Mouse (Mus musculus): ENCODE measurements around the gene Sash1. TPM values are rescaled to one million over a fixed set of nuclear protein-coding genes. Genes with fewer than 3 reads are reported as not detected.

The Sash1 gene
- polyA plus RNA-seq, 1 experiment from 2014 or later, result 6.5 TPM

DNA sequence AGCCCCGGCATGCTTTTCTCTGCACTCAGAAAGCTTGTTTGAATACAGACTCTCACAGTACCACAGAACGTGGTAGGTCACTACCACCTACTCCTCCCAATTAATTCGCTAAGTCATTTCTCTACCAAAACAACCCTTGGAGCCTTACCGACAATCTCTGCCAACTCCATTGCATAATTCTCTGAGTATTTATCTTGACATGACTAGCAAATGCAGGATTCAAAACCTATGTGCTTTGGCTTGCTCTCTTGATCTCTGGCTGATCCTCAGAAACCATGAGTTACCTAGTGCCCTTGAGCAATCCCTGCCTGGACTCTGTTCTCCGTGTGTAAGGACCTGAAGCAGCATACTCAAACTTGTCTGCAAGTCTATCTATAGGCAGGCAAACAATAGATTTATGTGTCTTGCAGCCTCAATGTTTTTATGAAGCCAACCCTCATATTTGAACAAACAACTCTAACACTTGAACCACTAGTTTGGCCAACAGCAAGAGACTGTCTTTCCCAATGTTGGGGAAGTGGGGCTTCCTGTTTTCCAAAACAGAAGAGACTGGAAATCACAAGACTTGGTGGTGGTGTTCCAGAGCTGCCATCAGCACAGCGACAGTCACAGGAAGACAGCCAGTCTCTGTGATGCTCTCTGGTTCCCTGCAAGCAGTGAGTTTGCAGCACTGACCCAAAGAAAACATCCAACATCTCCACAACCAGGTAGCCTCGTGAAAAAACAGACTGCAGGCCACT lies 12.1 kb downstream of the Sash1 start:
- H3K4me1 ChIP-seq, result 0 out of 2 replicates have a peak, but pooled peaks cover under 1% of the 10 kb centered on the region
- H3K36me3 ChIP-seq, result no peaks in the 10 kb centered on the region
- ATAC-seq (ENCODE audit: insufficient number of reproducible peaks, insufficient read depth, low FRiP score, low TSS enrichment), result no peak
- no peaks in the 10 kb centered on the region for H3K27me3 ChIP-seq
- H3K9me3 ChIP-seq, result no peaks in the 10 kb centered on the region
- H3K4me3 ChIP-seq, result no peak overlapping the region
- no peak overlapping the region for H3K9ac ChIP-seq
- WGBS, result 80% methylated on average over 7 of the region's 7 CpGs
- no peak overlapping the region for H3K4me2 ChIP-seq (replicated peaks)
- H3K27ac ChIP-seq, result no peak overlapping the region

DNA sequence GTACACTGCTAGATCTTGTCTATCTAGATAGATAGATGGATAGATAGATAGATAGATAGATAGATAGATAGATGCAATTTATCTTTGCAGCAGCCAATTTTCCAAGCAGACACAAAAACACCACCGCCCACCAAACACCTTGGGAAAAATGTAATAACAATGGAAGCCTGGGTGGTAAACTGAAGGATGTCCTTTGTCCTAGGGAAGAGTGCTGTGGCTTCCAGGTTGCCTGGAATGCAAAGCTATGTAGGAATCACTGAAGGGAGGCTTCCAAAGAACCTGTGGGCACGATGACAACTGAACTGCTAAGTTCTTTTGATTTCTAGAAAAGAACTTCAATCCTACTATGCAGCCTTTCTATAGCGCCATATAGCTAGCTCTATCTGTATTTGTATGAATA lies 13.1 kb downstream of the Sash1 start:
- Histone ChIP-seq H3K27me3 (no peaks in the 10 kb centered on the region), H3K9me3 (no peaks in the 10 kb centered on the region), H3K4me2 (replicated peaks) (no peak overlapping the region), H3K4me1 (no peaks in the 10 kb centered on the region), H3K4me3 (no peak overlapping the region), H3K9ac (no peak overlapping the region), H3K36me3 (no peaks in the 10 kb centered on the region), H3K27ac (no peak overlapping the region)
- ATAC-seq (ENCODE audit: insufficient number of reproducible peaks, insufficient read depth, low FRiP score, low TSS enrichment), result no peak
- 91% methylated on average over 3 of the region's 3 CpGs for WGBS

DNA sequence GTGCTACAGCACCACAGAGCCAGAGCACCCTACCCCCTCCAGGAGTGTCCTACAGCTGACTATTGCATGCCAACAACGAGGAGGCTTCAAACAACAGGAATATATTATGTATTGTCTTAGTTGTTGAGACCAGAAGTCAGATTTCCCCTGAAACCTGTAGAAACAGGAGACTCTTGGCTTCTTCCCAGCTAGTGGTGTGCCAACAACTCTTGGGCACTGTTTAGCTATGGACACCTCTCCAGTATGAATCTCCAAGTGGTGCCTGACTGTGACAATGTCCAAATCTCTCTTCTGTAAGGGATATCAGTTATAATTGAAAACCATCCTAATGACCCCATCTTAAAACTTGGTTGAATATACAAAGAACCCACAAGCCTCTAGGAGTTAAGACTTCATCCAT lies 13.9 kb downstream of the Sash1 start:
- H3K27me3 ChIP-seq, result no peaks in the 10 kb centered on the region
- H3K4me3 ChIP-seq, result no peak overlapping the region
- no peaks in the 10 kb centered on the region for H3K9me3 ChIP-seq
- WGBS, result 89% methylated on average over 1 of the region's 1 CpGs
- H3K4me2 ChIP-seq (replicated peaks), result no peak overlapping the region
- ATAC-seq (ENCODE audit: insufficient number of reproducible peaks, insufficient read depth, low FRiP score, low TSS enrichment), result no peak
- H3K4me1 ChIP-seq, result no peaks in the 10 kb centered on the region
- H3K9ac ChIP-seq, result no peak overlapping the region
- H3K36me3 ChIP-seq, result no peaks in the 10 kb centered on the region
- no peak overlapping the region for H3K27ac ChIP-seq

DNA sequence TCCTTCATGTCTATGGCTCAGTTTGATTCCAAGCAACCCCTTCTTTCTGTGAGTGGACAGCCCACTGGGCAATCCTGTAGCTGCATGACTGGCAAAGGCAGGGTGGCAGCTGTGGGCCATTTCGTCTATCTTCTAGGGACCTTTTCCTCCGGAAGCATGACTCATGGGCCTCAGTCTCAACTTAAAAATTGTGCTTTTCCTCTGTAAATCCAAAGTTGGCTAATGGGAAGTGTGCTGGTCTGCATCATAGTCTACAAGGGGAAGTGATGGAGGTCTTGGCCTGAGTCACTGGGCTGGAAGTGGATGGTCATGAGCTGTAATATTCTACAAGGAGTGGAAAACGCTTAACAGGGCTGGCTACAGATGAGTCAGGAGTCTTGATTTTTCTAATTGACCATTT lies 15.5 kb downstream of the Sash1 start:
- no peak for ATAC-seq (ENCODE audit: insufficient number of reproducible peaks, insufficient read depth, low FRiP score, low TSS enrichment)
- WGBS, result 92% methylated on average over 3 of the region's 3 CpGs
- no peak overlapping the region for H3K27ac ChIP-seq
- H3K9me3 ChIP-seq, result no peaks in the 10 kb centered on the region
- H3K4me2 ChIP-seq (replicated peaks), result no peak overlapping the region
- H3K4me3 ChIP-seq, result no peak overlapping the region
- no peaks in the 10 kb centered on the region for H3K36me3 ChIP-seq
- no peak overlapping the region for H3K9ac ChIP-seq
- H3K27me3 ChIP-seq, result no peaks in the 10 kb centered on the region
- H3K4me1 ChIP-seq, result no peaks in the 10 kb centered on the region

DNA sequence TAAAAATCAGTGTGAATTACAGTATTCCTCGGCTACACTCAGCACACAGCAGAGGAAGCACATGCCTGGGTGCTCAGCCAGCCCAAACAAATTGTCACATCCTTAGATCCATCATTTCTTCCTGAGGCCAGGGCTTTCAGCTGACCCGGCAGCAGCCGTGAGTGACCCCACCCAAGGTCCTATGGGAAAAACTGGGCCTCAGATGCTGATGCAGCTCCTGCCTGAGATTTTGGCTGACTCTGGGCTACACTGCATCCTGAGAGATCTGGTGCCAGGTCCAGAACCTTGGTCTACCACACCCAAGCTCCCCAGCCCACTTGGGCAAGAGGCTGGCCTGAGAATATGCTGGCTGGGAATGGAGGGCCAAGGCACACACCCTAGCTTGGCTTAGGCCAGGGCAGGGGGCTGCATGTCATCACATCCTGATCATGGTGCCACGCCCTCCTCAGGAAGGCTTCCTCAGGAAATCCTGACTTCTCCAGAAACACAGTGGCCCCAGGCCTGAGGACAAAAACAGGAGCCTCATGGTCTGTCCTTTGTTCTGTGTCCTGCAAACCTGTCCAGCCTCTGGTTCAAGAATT lies 19.7 kb downstream of the Sash1 start:
- Histone ChIP-seq H3K4me1 (peaks cover 15% of the 10 kb centered on the region), H3K9me3 (no peaks in the 10 kb centered on the region), H3K36me3 (no peaks in the 10 kb centered on the region), H3K4me3 (no peak overlapping the region), H3K4me2 (replicated peaks) (no peak overlapping the region), H3K27ac (peak overlapping the region; percentile 38; the same call in 1 of the 2 replicates), H3K27me3 (no peaks in the 10 kb centered on the region), H3K9ac (no peak overlapping the region)
- WGBS, result 76% methylated on average over 4 of the region's 4 CpGs
- ATAC-seq (ENCODE audit: insufficient number of reproducible peaks, insufficient read depth, low FRiP score, low TSS enrichment), result peak; percentile 14; the same call in 1 of the 2 replicates

DNA sequence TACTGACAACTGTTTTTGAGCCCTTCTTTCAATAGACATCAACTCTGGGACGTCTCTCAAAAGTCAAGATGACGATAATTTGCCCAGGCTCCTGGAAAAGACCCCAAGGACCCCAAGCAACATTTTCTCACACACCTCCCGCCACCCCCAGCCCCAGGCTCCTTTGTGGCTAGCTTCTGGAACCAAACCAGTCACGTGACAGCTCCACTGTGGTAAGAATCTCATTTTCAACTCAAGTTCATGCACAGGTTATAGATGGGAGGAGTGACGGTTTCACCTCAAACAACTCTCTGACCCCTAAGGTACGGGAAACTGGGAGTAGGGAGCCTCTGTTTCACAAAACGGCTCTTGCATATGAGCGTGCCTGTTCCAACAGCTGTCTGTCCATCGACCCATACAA lies 25.2 kb downstream of the Sash1 start:
- H3K4me3 ChIP-seq, result no peak overlapping the region
- no peaks in the 10 kb centered on the region for H3K36me3 ChIP-seq
- H3K9ac ChIP-seq, result no peak overlapping the region
- ATAC-seq (ENCODE audit: insufficient number of reproducible peaks, insufficient read depth, low FRiP score, low TSS enrichment), result no peak
- no peak overlapping the region for H3K27ac ChIP-seq
- H3K4me1 ChIP-seq, result peaks cover 23% of the 10 kb centered on the region
- no peaks in the 10 kb centered on the region for H3K27me3 ChIP-seq
- WGBS, result 55% methylated on average over 9 of the region's 9 CpGs
- H3K4me2 ChIP-seq (replicated peaks), result no peak overlapping the region
- H3K9me3 ChIP-seq, result no peaks in the 10 kb centered on the region

DNA sequence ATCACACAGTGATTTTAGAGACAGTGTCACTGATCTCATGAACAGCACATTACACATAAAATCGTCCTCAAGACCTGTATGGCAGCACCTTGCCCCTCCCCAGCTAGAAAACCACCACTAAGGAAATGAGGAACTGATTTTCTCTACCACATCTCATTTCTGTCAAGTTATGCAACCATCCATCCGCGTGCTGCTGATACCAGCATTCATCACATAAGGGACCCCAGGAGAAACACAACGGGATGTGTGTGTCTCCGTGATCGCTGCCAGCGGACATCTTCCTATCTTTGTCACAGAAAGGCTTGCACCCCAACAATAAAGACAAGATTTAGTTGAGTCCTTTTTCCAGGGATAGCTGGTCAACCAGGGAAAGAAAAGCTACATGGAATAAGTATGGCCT lies 27.2 kb downstream of the Sash1 start:
- no peak overlapping the region for H3K4me2 ChIP-seq (replicated peaks)
- H3K9me3 ChIP-seq, result no peaks in the 10 kb centered on the region
- ATAC-seq (ENCODE audit: insufficient number of reproducible peaks, insufficient read depth, low FRiP score, low TSS enrichment), result no peak
- no peaks in the 10 kb centered on the region for H3K36me3 ChIP-seq
- no peak overlapping the region for H3K27ac ChIP-seq
- 93% methylated on average over 7 of the region's 7 CpGs for WGBS
- H3K4me3 ChIP-seq, result no peak overlapping the region
- H3K4me1 ChIP-seq, result peaks cover 23% of the 10 kb centered on the region
- no peaks in the 10 kb centered on the region for H3K27me3 ChIP-seq
- no peak overlapping the region for H3K9ac ChIP-seq

DNA sequence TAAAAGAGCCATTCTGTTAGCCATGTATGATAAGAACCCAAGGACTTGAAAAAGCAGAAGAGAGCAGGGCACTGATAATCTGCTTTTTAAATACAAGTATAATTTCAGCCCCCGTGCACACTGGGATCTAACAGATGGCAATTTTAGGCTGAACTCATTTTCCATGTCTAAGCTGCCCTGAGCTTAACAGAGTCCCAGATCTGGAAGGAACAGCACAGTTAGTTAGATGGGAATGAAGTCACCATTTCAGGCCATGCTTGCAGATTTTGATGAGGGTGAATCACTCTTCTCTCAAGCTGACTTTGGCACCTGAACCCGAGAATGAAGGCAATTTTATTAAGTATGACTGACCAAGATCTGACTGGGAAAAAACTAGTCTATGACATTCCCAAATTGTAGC lies 28.9 kb downstream of the Sash1 start:
- no peaks in the 10 kb centered on the region for H3K27me3 ChIP-seq
- H3K4me1 ChIP-seq, result peaks cover 25% of the 10 kb centered on the region
- H3K4me3 ChIP-seq, result no peak overlapping the region
- no peak overlapping the region for H3K9ac ChIP-seq
- no peaks in the 10 kb centered on the region for H3K9me3 ChIP-seq
- H3K4me2 ChIP-seq (replicated peaks), result no peak overlapping the region
- H3K36me3 ChIP-seq, result no peaks in the 10 kb centered on the region
- ATAC-seq (ENCODE audit: insufficient number of reproducible peaks, insufficient read depth, low FRiP score, low TSS enrichment), result no peak
- H3K27ac ChIP-seq, result no peak overlapping the region
- 84% methylated on average over 2 of the region's 2 CpGs for WGBS

DNA sequence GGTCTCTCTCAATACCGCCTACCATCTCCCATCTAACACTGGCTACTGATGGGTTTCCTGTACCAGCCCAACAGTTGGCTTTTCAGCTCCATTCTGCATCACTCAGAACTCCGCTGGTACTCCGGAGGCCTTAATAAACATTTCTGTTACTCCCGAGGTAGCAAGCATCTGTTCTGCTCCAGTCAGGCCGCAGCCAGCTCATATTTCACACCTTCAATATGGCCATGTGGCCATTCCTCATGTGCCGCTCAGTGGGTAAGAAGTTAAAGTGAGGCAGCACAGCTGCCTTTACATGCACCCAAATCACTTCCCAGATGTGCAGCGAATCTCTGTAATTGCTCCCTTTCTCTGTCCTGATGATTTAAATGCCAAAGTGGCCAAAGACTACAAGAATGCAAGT lies 32.5 kb downstream of the Sash1 start:
- Histone ChIP-seq H3K4me1 (peaks cover 10% of the 10 kb centered on the region), H3K4me2 (replicated peaks) (no peak overlapping the region), H3K9ac (no peak overlapping the region), H3K4me3 (no peak overlapping the region), H3K36me3 (no peaks in the 10 kb centered on the region), H3K27me3 (no peaks in the 10 kb centered on the region), H3K9me3 (no peaks in the 10 kb centered on the region), H3K27ac (no peak overlapping the region)
- 38% methylated on average over 7 of the region's 7 CpGs for WGBS
- ATAC-seq (ENCODE audit: insufficient number of reproducible peaks, insufficient read depth, low FRiP score, low TSS enrichment), result no peak

DNA sequence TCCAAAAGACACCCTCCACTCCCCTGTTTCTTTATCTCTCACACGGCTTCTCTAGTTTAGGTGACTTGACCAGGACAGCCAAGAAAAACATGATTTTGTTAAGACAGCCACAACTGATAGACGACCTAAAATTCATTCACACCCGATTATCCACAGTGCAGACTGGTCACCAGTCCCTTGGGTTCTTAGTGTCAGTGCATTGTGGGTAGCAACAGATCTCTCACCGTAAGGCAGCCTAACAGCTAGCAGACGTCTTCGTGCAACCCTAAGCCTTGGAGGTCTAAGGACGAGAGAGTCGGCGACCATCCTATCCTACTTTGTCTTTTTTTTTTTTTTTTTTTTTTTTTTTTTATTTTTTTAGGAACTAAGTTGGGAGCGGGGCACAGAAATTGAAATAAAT lies 34.2 kb downstream of the Sash1 start:
- Histone ChIP-seq H3K27ac (no peak overlapping the region), H3K4me2 (replicated peaks) (no peak overlapping the region), H3K4me1 (peaks cover 13% of the 10 kb centered on the region), H3K9me3 (no peaks in the 10 kb centered on the region), H3K4me3 (no peak overlapping the region), H3K27me3 (no peaks in the 10 kb centered on the region), H3K36me3 (no peaks in the 10 kb centered on the region), H3K9ac (no peak overlapping the region)
- WGBS, result 69% methylated on average over 10 of the region's 10 CpGs
- no peak for ATAC-seq (ENCODE audit: insufficient number of reproducible peaks, insufficient read depth, low FRiP score, low TSS enrichment)

DNA sequence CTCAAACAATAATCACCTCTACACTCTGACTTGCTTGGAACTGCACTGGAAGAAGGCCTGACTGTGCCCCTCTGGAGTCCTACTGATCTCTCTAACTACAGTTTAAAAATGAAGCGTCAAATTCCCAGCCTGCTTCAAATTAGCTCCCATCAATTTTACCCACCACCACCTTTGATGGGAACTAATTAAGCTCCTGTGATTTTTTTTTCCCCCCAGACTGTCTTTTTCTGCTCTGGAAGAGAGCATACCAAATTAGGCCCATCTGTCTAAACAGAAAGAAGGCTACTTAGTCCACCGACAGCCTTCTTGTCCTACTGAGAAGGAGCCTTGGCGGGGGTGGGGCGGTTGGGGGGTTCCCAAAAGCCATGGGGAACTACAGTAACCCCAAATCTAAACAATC lies 37.9 kb downstream of the Sash1 start:
- Histone ChIP-seq H3K4me3 (no peak overlapping the region), H3K27me3 (no peaks in the 10 kb centered on the region), H3K36me3 (no peaks in the 10 kb centered on the region), H3K9ac (no peak overlapping the region), H3K27ac (no peak overlapping the region), H3K9me3 (no peaks in the 10 kb centered on the region), H3K4me2 (replicated peaks) (no peak overlapping the region), H3K4me1 (peaks cover 13% of the 10 kb centered on the region)
- WGBS, result 35% methylated on average over 4 of the region's 4 CpGs
- no peak for ATAC-seq (ENCODE audit: insufficient number of reproducible peaks, insufficient read depth, low FRiP score, low TSS enrichment)

DNA sequence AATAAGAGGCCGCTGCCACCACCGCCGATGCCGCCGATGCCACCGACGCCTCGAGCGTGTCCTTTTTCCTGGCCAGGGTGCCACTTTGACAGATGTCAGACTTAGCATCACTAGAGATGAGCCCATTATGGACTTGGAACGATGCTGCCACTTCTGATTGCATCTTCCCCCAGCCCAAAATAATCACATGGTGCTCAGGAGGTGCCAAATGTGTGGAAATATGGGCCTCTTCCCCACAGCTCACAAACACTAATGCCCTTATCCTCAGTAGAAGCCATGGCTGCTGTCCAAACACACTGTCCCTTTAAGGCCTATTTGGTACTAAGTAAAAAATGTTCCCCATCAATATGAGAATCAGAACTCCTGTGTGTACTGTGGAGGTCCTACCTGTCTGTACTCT lies 39.6 kb downstream of the Sash1 start:
- Histone ChIP-seq H3K27ac (no peak overlapping the region), H3K4me2 (replicated peaks) (no peak overlapping the region), H3K27me3 (no peaks in the 10 kb centered on the region), H3K9me3 (no peaks in the 10 kb centered on the region), H3K36me3 (no peaks in the 10 kb centered on the region), H3K4me1 (peaks cover 13% of the 10 kb centered on the region; the same call in 1 of the 2 replicates), H3K9ac (no peak overlapping the region), H3K4me3 (no peak overlapping the region)
- 95% methylated on average over 10 of the region's 10 CpGs for WGBS
- ATAC-seq (ENCODE audit: insufficient number of reproducible peaks, insufficient read depth, low FRiP score, low TSS enrichment), result no peak
